Mouse (Mus musculus) myocyte (in vitro differentiated cells): ENCODE data around the gene Rbms3.

Experiments
- E2F4 ChIP-seq: IDR thresholded peaks from one replicate; pipeline ENCODE4 v1.6.1; 2011; ENCODE audit warnings: mild to moderate bottlenecking, control low read depth, moderate library complexity; ENCODE audit not compliant: insufficient read depth
- MAX ChIP-seq: IDR thresholded peaks from one replicate; pipeline ENCODE4 v1.6.1; 2011; ENCODE audit warnings: low read depth, mild to moderate bottlenecking, control low read depth
- MYOG ChIP-seq, 3 experiments: IDR thresholded peaks; one replicate each; pipeline ENCODE4 v1.6.1; 2011; ENCODE audit warnings: control low read depth in 2 of 3, low read depth in 2 of 3, mild to moderate bottlenecking in 2 of 3; ENCODE audit not compliant: insufficient read length in 2 of 3, control insufficient read depth in 1 of 3, insufficient read depth in 1 of 3
- POLR2A ChIP-seq: IDR thresholded peaks from one replicate; pipeline ENCODE4 v1.6.1; 2011; ENCODE audit warnings: low read depth, mild to moderate bottlenecking, control low read depth, moderate library complexity; ENCODE audit not compliant: insufficient read length
- POLR2AphosphoS2 ChIP-seq: IDR thresholded peaks from one replicate; pipeline ENCODE4 v1.6.1; 2011; ENCODE audit warnings: low read depth, control low read depth; ENCODE audit not compliant: insufficient read length
- TCF3 ChIP-seq: IDR thresholded peaks from one replicate; pipeline ENCODE4 v1.6.1; 2011; ENCODE audit warnings: low read depth, control low read depth; ENCODE audit not compliant: insufficient read length
- USF1 ChIP-seq: IDR thresholded peaks from one replicate; pipeline ENCODE4 v1.6.1; 2011; ENCODE audit warnings: low read depth, mild to moderate bottlenecking, control low read depth, moderate library complexity

GRCm38 (mm10) chr9:116639597-116640301, 990.0 kb downstream of the Rbms3 start:
- TF ChIP-seq MAX (no peak), POLR2A (no peak), USF1 (no peak), MYOG (IDR thresholded peaks at IDR 0.05; ENCODE audit: control insufficient read depth in 1 of 3, insufficient read depth in 1 of 3, insufficient read length in 2 of 3, low read depth in 2 of 3) (no peak), E2F4 (no peak), POLR2AphosphoS2 (no peak), TCF3 (no peak)
